Mouse (Mus musculus): ENCODE data around the gene Nutm1.
"Not testable (repeated sequence)": the region's sequence is repeated elsewhere in the genome, so short reads cannot be mapped to it uniquely, and the experiment has no call there.

Gene Nutm1

GRCm38 (mm10) chr2:112259241-112259962 lies at the start of gene Nutm1:
Nutm1 (minus strand) TSS chr2:112259291.
- DNase-seq, result no peak

- no peak for DNase-seq
These were observed 49.6 kb upstream of the Nutm1 start for GRCm38 (mm10) chr2:112308671-112309070.

- DNase-seq, result no peak
These were observed 39.1 kb upstream of the Nutm1 start for GRCm38 (mm10) chr2:112298221-112298620.

- no peak for DNase-seq
These were observed 37.1 kb upstream of the Nutm1 start for GRCm38 (mm10) chr2:112296211-112296610.

GRCm38 (mm10) chr2:112292823-112293222 lies 33.7 kb upstream of the Nutm1 start:
- no peak for DNase-seq

- no peak for DNase-seq
These were observed 30.4 kb upstream of the Nutm1 start for GRCm38 (mm10) chr2:112289507-112289906.

GRCm38 (mm10) chr2:112287059-112287458 lies 28.0 kb upstream of the Nutm1 start:
- DNase-seq, result no peak

- DNase-seq, result not testable (repeated sequence)
These were observed 27.0 kb upstream of the Nutm1 start for GRCm38 (mm10) chr2:112286062-112286461.

GRCm38 (mm10) chr2:112285031-112285390 lies 25.9 kb upstream of the Nutm1 start:
- no peak for DNase-seq

- no peak for DNase-seq
These were observed 25.4 kb upstream of the Nutm1 start for GRCm38 (mm10) chr2:112284363-112285030.

- DNase-seq, result no peak
These were observed 23.8 kb upstream of the Nutm1 start for GRCm38 (mm10) chr2:112282846-112283245.

GRCm38 (mm10) chr2:112276870-112277269 lies 17.8 kb upstream of the Nutm1 start:
- DNase-seq, result no peak

- DNase-seq, result no peak
These were observed 14.4 kb upstream of the Nutm1 start for GRCm38 (mm10) chr2:112273474-112273873.

- no peak for DNase-seq
These were observed 13.8 kb upstream of the Nutm1 start for GRCm38 (mm10) chr2:112272909-112273308.

GRCm38 (mm10) chr2:112270011-112270410 lies 10.9 kb upstream of the Nutm1 start:
- DNase-seq, result no peak

- no peak for DNase-seq
These were observed 8.6 kb upstream of the Nutm1 start for GRCm38 (mm10) chr2:112267547-112268269.

GRCm38 (mm10) chr2:112266780-112267179 lies 7.7 kb upstream of the Nutm1 start:
- peak; percentile 31 for DNase-seq

- peak; percentile 68 for DNase-seq
These were observed 7.1 kb upstream of the Nutm1 start, which contains the start of gene Gm21985 for GRCm38 (mm10) chr2:112266242-112266592. Gm21985 (plus strand) TSS chr2:112266314.

- peak; percentile 95 for DNase-seq
These were observed 6.6 kb upstream of the Nutm1 start, which contains the start of gene Slc12a6 for GRCm38 (mm10) chr2:112265448-112266241. Slc12a6 (plus strand) TSS chr2:112265825.

GRCm38 (mm10) chr2:112264364-112264763 lies 5.3 kb upstream of the Nutm1 start:
- no peak for DNase-seq

GRCm38 (mm10) chr2:112262779-112263295 lies 3.7 kb upstream of the Nutm1 start:
- DNase-seq, result peak; percentile 36

Data from thymus, postnatal 14 days (tissue).